Mouse (Mus musculus): ENCODE measurements around the gene 0610037L13Rik. TPM values are rescaled to one million over a fixed set of nuclear protein-coding genes. Genes with fewer than 3 reads are reported as not detected.

0610037L13Rik gene
- total and polyA plus RNA-seq, 3 experiments: 40.7 to 54.3 (median 43.8) TPM

GRCm38 (mm10) chr4:107921952-107922351 lies 32.3 kb downstream of the 0610037L13Rik start:
- no peak for DNase-seq (ENCODE audit: extremely low read depth)
- no peak overlapping the region for H3K4me3 ChIP-seq (replicated peaks in 1 of 3; ENCODE audit: low read depth in 2 of 3, low read length in 2 of 3, poor library complexity in 1 of 3)
- 0 out of 2 replicates have a peak overlapping the region, but pooled peaks have one; percentile 14 for H3K9ac ChIP-seq (ENCODE audit: insufficient read depth, low read depth)
- in situ Hi-C loops (cut with MboI; ENCODE audit: low pct_ligation_motif_present, low pct_unique_long_range_greater_than_20kb, low sequenced_read_pairs) (no loop called here), dilution Hi-C loops (cut with MboI; ENCODE audit: extremely low pct_ligation_motif_present, extremely low pct_unique_long_range_greater_than_20kb, low sequenced_read_pairs) (no loop called here)
- TF ChIP-seq ZKSCAN1 (IDR thresholded peaks at IDR 0.05; ENCODE audit: borderline replicate concordance, low read depth, low read length) (no peak), MXI1 (IDR thresholded peaks at IDR 0.05; ENCODE audit: low read depth, low read length) (no peak), CHD1 (IDR thresholded peaks at IDR 0.05; ENCODE audit: low read depth, low read length) (no peak), ELF1 (IDR thresholded peaks at IDR 0.05; ENCODE audit: low read depth, low read length) (no peak), JUND (conservative IDR thresholded peaks at IDR 0.05; ENCODE audit: low read depth, low read length) (no peak), E2F4 (IDR thresholded peaks at IDR 0.05; ENCODE audit: insufficient replicate concordance, low read depth, low read length) (no peak), GABPA (IDR thresholded peaks at IDR 0.05; ENCODE audit: insufficient replicate concordance, low read depth, low read length) (no peak), UBTF (IDR thresholded peaks at IDR 0.05; ENCODE audit: low read depth, low read length) (no peak), ZC3H11A (IDR thresholded peaks at IDR 0.05; ENCODE audit: low read depth, low read length) (no peak), ZNF384 (IDR thresholded peaks at IDR 0.05; ENCODE audit: low read depth, low read length) (no peak), EP300 (IDR thresholded peaks at IDR 0.05; ENCODE audit: low read length) (no peak), PAX5 (IDR thresholded peaks at IDR 0.05; ENCODE audit: low read length) (no peak), NELFE (IDR thresholded peaks at IDR 0.05; ENCODE audit: low read depth, low read length) (no peak)
- H3K27ac ChIP-seq (ENCODE audit: insufficient read depth, low read depth): no peak overlapping the region
- H3K27me3 ChIP-seq (replicated peaks): peaks cover 2% of the 10 kb centered on the region
- no peaks in the 10 kb centered on the region for H3K9me3 ChIP-seq (replicated peaks; ENCODE audit: low read length)
- no peak overlapping the region for H3K4me2 ChIP-seq (ENCODE audit: insufficient read depth, low read depth, poor library complexity, severe bottlenecking)
- H3K4me1 ChIP-seq (ENCODE audit: control insufficient read depth in 1 of 2, insufficient read depth in 2 of 2): peaks cover 7 to 11% of the 10 kb centered on the region in 2 experiments
- H3K79me2 ChIP-seq (replicated peaks; ENCODE audit: control insufficient read depth, extremely low read depth, insufficient read depth, poor library complexity, severe bottlenecking): no peaks in the 10 kb centered on the region
- H3K36me3 ChIP-seq (replicated peaks in 1 of 2; ENCODE audit: control insufficient read depth in 1 of 2, insufficient read depth in 1 of 2, low read length in 1 of 2): peaks cover 0 to 7% of the 10 kb centered on the region in 2 experiments

- DNase-seq (ENCODE audit: extremely low read depth): peak; percentile 91
- H3K27ac ChIP-seq (ENCODE audit: insufficient read depth, low read depth): no peak within 1 kb of the TSS
- peak within 1 kb of the TSS; percentile 83 for H3K9ac ChIP-seq (ENCODE audit: insufficient read depth, low read depth)
- in situ Hi-C loops (cut with MboI; ENCODE audit: low pct_ligation_motif_present, low pct_unique_long_range_greater_than_20kb, low sequenced_read_pairs) (no loop called here), dilution Hi-C loops (cut with MboI; ENCODE audit: extremely low pct_ligation_motif_present, extremely low pct_unique_long_range_greater_than_20kb, low sequenced_read_pairs) (no loop called here)
- H3K4me1 ChIP-seq (ENCODE audit: control insufficient read depth in 1 of 2, insufficient read depth in 2 of 2): peaks cover 7 to 11% of the 10 kb centered on the region in 2 experiments
- TF ChIP-seq ELF1 (IDR thresholded peaks at IDR 0.05; ENCODE audit: low read depth, low read length) (peak; percentile 98), NRF1 (IDR thresholded peaks at IDR 0.05; ENCODE audit: low read depth, low read length) (0 out of 2 replicates have a peak, but pooled peaks have one; percentile 17), JUN (IDR thresholded peaks at IDR 0.05; ENCODE audit: insufficient read depth, low read depth, low read length) (no peak), UBTF (IDR thresholded peaks at IDR 0.05; ENCODE audit: low read depth, low read length) (no peak), HCFC1 (IDR thresholded peaks at IDR 0.05; ENCODE audit: low read depth, low read length) (peak; percentile 36; the same call in 1 of the 2 replicates), SMC3 (IDR thresholded peaks at IDR 0.05; ENCODE audit: low read depth, low read length) (peak; percentile 19; the same call in 1 of the 2 replicates), POLR2A (IDR thresholded peaks at IDR 0.05; ENCODE audit: low read depth, low read length) (peak; percentile 91), NELFE (IDR thresholded peaks at IDR 0.05; ENCODE audit: low read depth, low read length) (peak; percentile 84), E2F4 (IDR thresholded peaks at IDR 0.05; ENCODE audit: insufficient replicate concordance, low read depth, low read length) (no peak; the same call in 1 of the 2 replicates), CTCF (conservative IDR thresholded peaks at IDR 0.05 in 1 of 2, IDR thresholded peaks at IDR 0.05 in 1 of 2; ENCODE audit: low read depth in 2 of 2, low read length in 2 of 2) (peak in 1 of 2 experiments; percentile 55; a peak in 2 of 4 replicates), RAD21 (IDR thresholded peaks at IDR 0.05; ENCODE audit: low read depth, low read length) (peak; percentile 58), CHD1 (IDR thresholded peaks at IDR 0.05; ENCODE audit: low read depth, low read length) (no peak), RCOR1 (conservative IDR thresholded peaks at IDR 0.05; ENCODE audit: low read depth, low read length) (no peak), USF2 (conservative IDR thresholded peaks at IDR 0.05; ENCODE audit: low read depth, low read length) (no peak), MXI1 (IDR thresholded peaks at IDR 0.05; ENCODE audit: low read depth, low read length) (peak; percentile 45), ZMIZ1 (IDR thresholded peaks at IDR 0.05; ENCODE audit: low read depth, low read length) (peak; percentile 80), ETS1 (conservative IDR thresholded peaks at IDR 0.05; ENCODE audit: low read depth, low read length) (no peak), PAX5 (IDR thresholded peaks at IDR 0.05; ENCODE audit: low read length) (no peak), MYC (IDR thresholded peaks at IDR 0.05; ENCODE audit: low read depth, low read length) (no peak), TBP (conservative IDR thresholded peaks at IDR 0.05; ENCODE audit: low read depth, low read length) (peak; percentile 39; the same call in 1 of the 2 replicates), ZKSCAN1 (IDR thresholded peaks at IDR 0.05; ENCODE audit: borderline replicate concordance, low read depth, low read length) (no peak), TCF12 (IDR thresholded peaks at IDR 0.05; ENCODE audit: low read depth, low read length) (peak; percentile 81), SIN3A (IDR thresholded peaks at IDR 0.05; ENCODE audit: low read length) (peak; percentile 63; the same call in 1 of the 2 replicates), POLR2AphosphoS2 (IDR thresholded peaks at IDR 0.05; ENCODE audit: low read depth, low read length) (peak; percentile 44; the same call in 1 of the 2 replicates)
- H3K4me3 ChIP-seq (replicated peaks in 1 of 3; ENCODE audit: low read depth in 2 of 3, low read length in 2 of 3, poor library complexity in 1 of 3): peak within 1 kb of the TSS; percentile 73 to 98 (median 94)
- H3K79me2 ChIP-seq (replicated peaks; ENCODE audit: control insufficient read depth, extremely low read depth, insufficient read depth, poor library complexity, severe bottlenecking): no peaks in the 10 kb centered on the region
- no peaks in the 10 kb centered on the region for H3K9me3 ChIP-seq (replicated peaks; ENCODE audit: low read length)
- H3K27me3 ChIP-seq (replicated peaks): peaks cover 2% of the 10 kb centered on the region
- peaks cover 0 to 7% of the 10 kb centered on the region in 2 experiments for H3K36me3 ChIP-seq (replicated peaks in 1 of 2; ENCODE audit: control insufficient read depth in 1 of 2, insufficient read depth in 1 of 2, low read length in 1 of 2)
- peak within 1 kb of the TSS; percentile 79 for H3K4me2 ChIP-seq (ENCODE audit: insufficient read depth, low read depth, poor library complexity, severe bottlenecking)
Observed at GRCm38 (mm10) chr4:107923145-107923802, 33.7 kb downstream of the 0610037L13Rik start, which contains the start of gene Cpt2. TSS of gene Cpt2 (minus strand) at chr4:107923610.

All from CH12.LX (cell line).